Mouse (Mus musculus) heart, adult 9 months (tissue): ENCODE measurements around the gene Ikbip.
A peak's percentile ranks its signal among the peaks of the same experiment; 100 is the strongest.

Experiments
- DNase-seq, 2 experiments: peaks; one replicate each; pipeline ENCODE4 v3.0.0; 2022; ENCODE audit warnings: low spot score in 2 of 2

Ikbip gene

DNA sequence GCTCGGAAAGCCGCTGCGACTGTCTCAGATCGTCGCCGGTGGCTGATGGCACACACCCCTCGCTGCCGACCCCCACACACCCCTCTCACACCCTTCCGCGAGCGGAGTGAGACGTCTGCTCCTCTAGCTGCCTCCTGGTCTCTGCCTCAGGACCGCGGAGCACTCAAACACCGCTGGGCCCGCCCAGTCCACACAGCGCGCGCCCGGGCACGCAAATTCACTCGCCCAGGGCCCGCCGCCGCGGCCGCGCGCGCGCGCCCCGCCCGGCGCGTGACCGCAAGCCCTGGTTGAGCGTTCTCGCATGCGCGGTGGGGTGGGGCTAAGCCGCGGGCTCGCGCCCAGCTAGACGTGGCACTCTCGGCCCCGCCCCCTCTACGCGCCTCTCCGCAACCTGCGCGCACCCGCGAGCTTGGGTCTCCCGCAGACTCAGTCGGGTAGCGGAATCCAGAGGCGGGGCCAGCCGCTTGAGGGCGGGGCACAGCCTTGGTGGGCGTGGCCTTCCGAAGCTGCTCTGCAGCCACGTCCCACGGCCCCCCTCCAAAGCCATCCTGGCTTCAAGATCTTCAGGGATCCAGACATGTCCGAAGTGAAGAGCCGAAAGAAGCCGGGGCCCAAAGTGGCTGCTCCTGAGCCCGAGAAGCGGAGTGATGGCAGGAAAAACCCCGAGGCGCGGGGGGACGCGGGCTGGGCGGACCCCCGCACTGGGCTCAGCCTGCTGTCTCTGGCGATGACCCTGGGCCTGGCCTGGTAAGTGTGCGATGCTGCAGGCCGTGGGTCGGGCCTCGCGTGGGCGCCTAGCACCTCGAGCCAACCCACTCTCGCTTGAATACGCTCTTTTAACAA, at the start of gene Ikbip, which contains the start of gene Apaf1:
Gene Ikbip, plus strand, starts transcription at position 391 of the 843 bp plus-strand sequence.
Gene Apaf1, minus strand, starts transcription at position 221 of the 843 bp plus-strand sequence.
- peak; percentile 100 for DNase-seq

DNA sequence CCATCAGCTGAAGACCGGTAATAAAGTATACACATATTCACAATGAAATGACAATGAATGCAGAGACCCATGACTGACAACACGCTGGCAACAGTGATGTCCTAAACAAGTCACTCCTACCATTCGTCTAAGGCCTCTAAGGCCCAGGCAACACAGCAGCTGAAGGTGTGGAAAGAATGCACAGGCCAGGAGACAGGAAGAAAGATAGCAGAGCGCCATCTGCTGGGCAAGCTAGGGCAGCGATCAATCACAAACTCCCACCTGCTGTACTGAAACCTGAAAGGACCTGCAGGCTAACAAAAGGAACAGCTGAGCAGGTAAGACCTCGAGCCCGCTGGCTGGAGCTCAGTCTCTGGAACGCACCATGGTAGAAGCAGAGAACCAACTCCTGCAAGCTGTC, 48.8 kb upstream of the Ikbip start:
- peak in 1 of 2 experiments; percentile 21 for DNase-seq

DNA sequence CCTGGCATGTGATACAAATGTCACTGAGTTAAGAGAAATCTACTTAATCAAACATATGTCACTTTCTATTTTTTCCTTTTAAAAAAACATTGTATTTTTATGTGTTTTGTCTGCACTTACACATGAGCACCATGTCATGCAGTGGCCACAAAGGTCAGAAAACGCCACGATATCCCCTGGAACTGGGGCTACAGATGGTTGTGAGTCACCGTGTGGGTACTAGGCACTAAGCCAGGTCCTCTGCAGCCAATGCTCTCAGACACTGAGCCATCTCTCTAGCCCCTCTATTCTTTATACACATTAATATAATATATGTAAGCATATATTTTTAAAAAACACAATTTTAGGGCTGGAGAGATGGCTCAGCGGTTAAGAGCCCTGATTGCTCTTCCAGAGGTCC, 33.0 kb upstream of the Ikbip start:
- DNase-seq, result no peak

DNA sequence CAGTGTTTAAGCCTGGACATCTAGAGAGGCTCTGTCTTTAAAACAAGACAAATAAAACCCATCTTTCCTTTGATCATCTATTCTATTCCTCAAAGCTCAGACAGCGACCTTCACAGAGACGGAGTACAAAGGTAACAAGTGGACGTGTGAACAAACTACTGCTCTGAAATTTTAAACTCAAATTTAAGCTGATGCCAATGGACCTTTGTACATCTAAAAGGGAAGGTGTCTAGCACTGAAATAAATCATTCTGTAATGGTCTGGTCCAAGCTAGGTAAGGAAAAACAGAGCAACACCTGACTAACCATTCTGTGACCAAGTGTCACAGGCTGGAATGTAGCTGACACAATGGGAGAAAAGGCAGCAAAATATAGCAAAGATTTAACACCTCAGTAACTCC, 31.6 kb upstream of the Ikbip start:
- no peak for DNase-seq

DNA sequence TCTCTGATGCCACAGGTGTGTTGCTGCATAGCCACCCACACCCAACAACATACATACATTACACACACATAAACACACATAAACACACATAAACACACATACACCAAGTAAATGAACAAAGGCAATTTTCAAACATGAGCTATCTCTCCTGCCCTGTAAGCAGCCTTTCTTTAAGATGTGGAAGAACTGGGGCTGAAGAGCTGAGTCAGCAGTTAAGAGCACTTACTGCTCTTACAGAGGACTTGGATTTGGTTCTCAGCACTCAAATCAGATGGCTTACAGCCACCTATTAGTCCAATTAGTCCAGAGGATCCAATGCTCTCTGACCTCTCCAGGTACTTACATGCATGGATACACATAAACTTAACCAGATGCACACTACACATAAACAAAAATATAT, 30.0 kb upstream of the Ikbip start:
- DNase-seq, result no peak

DNA sequence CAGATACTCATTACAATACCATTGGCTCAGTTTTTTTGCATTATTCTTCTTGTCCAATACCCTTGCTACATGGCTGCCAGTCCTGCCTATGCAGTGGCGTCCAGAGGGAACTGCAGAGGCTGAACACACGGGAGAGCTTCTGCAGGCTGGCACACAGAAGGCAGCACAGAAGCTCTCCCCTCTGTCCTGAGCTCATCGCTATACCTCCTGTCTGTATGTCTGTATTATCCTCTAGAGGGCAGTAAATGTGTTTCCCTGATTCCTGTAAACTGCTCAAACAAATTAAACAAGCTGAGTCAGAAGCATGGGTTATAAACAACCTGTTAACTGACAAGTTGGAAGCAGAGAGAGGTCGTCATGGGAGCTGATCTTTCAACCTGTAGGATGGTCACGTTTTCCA, 22.0 kb upstream of the Ikbip start:
- DNase-seq, result no peak

DNA sequence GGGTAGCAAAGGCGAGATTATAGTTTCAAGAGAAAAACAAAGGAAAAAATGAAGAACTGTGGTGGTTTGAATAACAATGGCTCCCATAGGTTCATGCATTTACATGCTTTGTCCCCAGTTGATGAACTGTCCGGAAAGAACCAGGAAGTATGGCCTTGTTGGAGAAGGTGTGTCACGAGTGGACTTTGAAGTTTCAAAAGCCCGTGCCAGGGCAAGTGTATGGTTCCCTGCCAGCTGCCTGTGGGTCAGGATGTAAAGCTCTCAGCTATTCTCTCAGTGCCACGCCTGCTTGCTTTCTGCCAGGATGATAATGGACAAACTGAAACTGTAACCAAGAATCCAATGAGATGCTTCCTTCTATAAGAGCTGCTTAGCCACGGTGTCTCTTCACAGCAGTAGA, 20.4 kb upstream of the Ikbip start:
- no peak for DNase-seq

DNA sequence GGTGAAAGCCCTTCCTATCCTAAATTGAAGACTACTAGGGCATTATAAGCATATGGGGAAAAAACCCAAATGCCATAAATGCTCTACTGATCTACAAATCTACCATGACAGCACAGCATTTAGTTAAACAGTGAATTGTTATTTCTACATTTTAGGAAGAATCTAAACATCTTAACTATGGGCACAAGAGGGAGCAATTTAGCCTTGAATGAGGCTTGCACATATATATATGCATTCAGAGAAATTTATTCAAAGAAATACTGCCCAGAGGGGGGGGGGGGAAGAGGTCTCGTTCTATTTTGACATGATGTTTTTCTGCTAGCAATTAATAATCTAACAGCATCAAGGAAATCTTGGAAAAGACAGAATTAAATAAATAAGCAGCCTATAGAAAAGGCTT, 11.0 kb upstream of the Ikbip start:
- DNase-seq, result no peak

DNA sequence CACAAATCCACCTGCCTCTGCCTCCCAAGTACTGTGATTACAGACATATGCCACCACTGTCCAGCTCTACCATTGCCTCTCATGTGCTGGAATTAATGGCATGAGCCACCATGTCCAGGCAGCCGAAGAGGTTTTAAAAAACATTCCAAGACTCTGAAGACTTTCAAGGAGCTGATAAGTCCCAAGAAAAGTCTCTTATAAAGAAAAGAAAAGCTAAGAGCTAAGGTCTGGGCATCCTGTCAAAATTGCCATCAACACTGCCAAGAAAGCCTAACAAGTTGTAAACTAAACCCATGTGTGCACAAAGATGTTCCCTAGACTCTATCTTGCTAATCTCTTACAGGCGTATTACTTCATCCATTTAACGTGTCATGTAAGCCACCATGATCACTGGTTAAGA, 9.4 kb upstream of the Ikbip start:
- DNase-seq, result no peak

DNA sequence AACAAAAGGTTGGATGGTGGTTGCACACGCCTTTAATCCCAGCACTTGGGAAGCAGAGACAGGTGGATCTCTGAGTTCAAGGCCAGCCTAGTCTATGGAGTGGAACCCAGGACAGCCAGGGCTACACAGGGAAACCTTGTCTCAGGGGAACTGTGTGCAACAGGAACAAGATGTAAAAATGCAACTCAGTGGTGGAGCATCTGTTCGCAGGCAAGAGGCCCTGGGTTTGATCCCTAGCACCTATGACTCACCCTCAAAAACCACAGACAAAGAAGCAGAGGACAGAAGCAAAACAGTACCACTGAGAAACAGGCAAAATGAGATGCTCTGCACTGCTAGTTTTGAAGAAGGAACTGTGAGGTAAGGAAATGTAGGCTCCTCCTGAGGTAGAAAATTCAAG, 6.1 kb upstream of the Ikbip start:
- DNase-seq, result no peak

DNA sequence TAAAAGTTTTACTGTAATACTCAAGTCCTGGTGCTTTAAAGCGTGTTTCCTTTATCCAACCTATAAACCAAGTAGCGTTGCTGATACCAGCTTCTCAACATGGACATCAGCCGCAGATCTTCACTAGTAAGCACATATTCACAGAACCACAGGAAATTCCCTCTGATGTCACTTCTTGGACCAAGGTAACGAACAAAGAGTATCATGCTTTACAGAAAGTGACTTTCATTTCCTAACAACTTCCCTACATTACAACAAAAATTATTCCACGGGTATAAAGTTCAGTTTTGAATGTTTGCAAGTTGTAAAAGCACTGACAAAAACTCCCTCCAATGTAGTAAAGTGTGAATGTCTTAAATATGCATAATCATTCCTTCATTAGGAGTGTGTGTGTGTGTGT, 2.2 kb upstream of the Ikbip start:
- peak in 1 of 2 experiments; percentile 8 for DNase-seq

DNA sequence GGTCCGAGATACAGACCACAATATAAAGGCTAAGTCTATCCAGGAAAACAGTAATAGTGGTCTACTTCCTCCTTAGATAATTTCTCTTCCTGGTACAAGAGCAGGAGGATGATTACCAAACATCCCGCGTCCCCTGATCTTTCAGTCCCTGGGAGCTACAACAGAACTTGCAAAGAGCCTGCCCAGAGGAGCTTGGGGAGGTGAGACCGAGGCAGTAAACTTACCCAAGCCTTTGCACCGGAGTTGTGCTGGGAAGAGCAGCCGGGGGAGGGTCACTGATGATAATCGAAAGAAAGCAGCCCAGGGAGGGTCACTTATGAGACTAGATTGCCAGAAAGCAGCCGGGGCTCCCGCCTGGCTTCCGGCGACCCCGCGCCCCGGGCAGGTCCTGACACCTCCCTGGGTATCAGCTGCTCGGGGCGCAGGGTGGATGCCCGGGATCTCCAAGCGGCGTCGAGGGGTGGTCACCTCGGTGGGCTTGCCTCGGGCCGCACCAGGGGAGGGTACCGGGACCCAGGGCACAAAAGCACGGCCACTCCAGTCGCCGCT, 707 bp upstream of the Ikbip start:
- peak in 1 of 2 experiments; percentile 4 for DNase-seq

DNA sequence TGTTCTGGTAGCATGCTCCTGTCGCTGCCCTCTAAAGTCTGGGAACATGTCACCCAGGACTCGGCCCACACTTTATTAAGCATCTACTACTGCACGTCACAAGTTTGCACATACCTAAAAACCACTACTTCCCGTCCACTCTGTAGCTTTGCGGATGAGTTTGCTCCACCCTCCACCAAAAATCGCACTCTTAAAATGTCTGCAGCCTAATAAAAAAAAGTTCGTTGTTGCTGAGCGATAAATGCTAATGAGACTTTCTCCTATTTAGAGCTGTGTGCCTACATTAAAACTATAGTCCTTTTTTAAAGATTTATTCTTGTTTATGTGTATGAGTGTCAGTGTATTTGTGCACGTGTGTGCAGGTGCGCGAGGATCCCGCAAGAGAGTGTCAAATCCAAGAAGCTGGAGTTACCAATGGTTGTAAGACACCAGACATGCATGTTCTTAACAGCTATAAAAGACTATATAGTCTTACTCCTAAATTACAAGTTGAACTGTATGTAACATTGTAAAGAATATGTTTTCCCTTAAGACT, 720 bp downstream of the Ikbip start:
- DNase-seq, result no peak

DNA sequence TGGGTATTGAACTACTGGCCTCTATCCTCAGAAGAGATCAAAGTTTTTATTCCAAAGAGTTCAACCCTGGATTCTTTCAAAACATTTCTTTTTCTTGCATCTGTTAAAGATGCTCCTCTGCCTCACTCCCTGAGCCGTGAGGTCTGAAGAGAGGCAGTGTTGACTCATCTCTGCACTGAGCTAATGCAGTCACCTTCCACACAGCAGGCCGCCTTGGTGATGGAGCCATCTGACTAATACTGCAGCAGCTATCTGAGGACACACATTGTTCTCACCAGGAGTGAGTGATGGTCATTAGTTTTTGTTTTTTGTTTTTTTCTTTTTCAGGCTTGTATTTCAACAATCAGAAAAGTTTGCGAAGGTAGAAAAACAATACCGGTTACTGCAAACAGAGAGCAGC, 10.1 kb downstream of the Ikbip start:
- no peak for DNase-seq

DNA sequence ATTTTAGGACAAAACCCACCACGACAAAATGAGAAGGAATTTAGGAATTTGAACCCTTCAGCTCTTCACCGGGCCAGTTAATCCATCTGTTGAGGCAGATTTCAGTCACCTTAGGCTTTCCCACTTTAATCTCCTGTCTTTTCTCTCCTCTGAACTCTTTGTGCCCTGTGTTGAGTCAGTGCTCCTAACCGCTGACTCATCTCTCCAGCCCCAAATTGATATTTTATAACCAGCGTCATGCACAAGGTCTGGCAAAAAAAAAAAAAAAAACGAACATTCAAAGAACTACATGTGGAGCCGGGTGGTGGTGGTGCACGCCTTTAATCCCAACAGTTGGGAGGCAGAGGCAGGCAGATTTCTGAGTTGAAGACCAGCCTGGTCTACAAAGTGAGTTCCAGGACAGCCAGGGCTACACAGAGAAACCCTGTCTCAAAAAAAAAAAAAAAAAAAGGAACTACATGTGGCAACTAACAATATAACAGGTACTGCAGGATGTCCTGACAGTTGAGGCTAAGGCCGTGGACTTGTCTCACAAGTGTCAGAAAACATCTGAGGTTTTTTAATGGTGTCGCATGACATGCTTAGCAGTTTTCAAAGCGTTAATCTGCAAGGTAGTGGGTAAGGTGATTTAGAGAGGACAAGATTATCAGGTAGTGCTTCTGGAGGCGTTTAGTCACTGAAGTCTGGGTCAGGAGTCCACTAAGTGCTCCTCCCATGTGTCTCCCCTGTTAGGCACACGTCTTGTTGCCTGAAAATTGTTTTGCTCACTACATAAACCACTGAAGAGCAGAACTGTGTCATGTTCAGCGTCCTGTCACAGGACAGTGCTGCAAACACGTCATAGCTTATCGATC, 11.7 kb downstream of the Ikbip start:
- no peak for DNase-seq

DNA sequence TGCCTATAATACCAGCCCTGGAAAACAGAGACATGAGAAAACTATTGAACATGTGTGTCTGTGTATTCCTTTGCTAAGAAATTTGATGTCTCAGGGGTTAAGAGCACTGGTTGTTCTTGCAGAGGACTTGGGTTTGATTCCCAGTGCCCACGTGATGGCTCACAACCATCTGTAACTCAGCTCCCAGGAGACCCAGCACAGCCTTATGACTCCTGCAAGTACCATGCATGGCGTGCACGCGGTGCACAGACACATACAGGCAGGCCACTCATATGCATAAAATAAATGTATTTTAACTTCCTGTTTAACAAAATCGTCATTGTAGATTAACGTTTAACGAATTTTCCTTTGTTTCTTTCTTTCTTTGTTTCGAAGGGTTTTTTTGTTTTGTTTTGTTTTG, 15.3 kb downstream of the Ikbip start:
- DNase-seq, result no peak

DNA sequence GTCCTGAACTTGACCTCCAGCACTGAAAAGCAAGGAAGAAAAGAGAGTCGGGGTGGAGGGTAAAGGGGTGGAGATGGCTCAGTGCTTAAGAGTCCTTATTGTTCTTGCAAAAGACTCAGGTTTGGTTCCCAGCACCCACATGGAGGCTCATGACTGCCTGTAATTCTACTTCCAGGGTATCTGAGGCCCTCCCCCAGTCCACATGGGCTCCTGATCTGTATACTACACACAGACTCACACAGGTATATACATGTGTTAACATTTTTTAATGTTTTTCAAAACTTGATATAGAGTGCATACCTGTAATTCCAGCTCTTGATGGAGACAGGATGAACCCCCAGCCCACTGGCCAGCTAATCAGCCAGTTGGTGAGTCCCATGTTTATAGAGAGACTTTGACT, 17.4 kb downstream of the Ikbip start:
- DNase-seq, result no peak

DNA sequence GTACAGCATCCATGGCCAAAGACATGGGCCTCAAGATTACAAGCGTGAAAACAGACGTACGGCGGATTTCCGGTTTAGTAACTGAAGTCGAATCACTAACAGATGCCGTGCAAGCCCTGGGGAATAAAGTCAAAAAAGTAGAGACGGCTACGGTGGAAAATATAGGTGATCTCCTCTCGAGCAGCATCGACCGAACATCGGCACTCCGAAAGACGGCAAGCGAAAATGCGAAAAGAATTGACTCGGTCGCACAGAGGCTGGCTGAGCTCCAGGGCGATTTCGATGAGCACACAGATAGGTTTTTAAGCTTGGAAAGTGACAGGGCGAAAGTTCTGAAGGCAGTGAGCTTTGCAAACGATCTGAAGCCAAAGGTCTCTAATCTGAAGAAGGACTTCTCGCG, 19.2 kb downstream of the Ikbip start:
- no peak for DNase-seq

DNA sequence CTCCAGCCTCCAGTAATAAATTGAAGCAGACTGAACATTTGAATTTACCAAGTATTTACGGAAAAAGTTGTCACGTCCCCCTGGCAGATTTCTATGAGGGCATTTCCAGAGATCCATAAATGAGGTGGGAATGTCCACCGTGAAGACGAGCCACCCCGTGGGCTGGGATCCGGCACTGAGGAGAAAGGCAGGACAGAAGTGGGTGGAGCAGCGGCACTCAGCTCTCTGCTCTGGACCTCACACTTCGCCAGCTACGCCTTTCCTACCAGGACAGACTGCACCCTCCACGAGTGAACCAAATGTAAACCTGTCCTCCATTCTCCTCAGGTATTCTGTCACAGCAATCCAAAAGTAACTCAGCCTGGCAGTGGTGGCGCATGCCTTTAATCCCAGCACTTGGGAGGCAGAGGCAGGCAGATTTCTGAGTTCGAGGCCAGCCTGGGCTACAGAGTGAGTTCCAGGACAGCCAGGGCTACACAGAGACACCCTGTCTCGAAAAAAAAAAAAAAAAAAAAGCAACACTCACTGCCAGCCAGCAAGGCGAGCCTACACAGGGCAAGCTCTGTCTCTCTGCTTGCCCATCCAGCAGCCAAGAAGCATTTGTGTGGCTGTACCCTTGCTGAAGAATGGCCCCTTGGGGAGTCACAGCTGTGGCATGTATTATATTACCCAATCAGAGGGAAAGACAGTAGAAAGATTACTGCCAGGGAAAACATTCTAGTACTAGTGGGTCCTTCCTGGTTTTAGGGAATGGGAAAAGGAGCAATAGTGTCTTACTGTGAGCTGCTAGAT, 20.3 kb downstream of the Ikbip start:
- no peak for DNase-seq

DNA sequence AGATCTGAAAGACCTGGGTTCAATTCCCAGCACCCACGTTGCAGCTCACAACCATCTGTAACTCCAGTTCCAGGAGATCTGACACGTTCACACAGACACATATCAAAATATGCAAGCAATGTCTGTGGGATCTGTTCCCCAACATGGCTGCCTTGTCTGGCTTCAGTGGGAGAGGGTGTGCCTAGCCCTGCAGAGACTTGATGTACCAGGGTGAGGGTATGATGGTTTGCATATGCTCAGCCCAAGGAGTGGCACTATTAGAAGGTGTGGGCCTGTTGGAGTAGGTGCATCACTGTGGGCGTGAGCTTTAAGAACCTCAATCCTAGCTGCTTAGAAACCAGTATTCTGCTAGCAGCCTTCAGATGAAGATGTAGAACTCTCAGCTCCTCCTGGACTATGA, 23.2 kb downstream of the Ikbip start:
- DNase-seq, result no peak

DNA sequence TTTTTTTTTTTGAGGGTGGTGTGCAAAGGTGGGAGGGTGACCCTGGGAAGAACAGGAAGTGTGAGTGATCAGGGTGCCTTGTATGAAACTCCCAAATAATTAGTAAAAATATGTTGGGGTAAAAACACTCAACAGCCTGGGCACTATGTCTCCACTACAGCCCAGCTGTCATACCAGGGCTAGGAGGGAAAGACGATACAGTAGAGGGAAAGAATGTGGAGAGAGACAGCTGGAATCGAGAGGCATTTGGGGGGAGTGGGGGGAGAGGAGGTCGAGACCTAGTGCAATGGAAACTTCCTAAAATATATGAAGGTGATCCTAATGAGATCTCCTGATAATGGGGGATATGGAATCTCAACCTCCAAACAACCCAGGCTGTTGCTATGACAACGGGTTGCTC, 27.1 kb downstream of the Ikbip start:
- DNase-seq, result no peak

DNA sequence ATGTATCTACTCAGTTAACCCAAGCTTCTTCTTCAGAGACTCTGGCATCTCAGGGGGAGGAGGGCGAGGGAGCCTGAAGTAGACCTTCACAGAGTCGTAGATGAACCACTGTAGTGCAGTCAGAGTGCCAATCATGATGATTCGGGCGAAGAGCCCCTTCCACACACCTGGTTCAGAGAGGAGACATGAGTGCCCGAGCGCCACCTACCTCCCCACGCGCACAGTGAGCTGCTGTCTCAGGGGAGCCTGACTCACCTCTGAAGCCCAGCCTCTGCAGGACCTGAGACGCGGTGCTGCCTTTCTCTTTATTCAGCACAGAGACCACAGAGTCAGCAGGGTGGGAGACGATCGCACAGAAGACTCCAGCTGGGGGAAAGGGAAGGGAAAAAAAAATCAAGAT, 34.2 kb downstream of the Ikbip start:
- DNase-seq, result no peak
